Mouse (Mus musculus): ENCODE measurements at regions not wholly inside any gene's neighbourhood (a gene's known extent, or its start where the extent isn't known, plus 50 kb on each side); places are given as distances from the start of the nearest gene placed in this dataset.

GRCm38 (mm10) chr13:28687838-28688237 lies 265.7 kb downstream of the Sox4 start:
- TF ChIP-seq POLR2AphosphoS2 (IDR thresholded peaks at IDR 0.05; ENCODE audit: low read depth, low read length) (no peak), POLR2A (IDR thresholded peaks at IDR 0.05; ENCODE audit: low read depth, low read length) (no peak), MXI1 (IDR thresholded peaks at IDR 0.05; ENCODE audit: low read depth, low read length) (no peak), USF1 (IDR thresholded peaks at IDR 0.05; ENCODE audit: low read depth, low read length) (no peak), HCFC1 (IDR thresholded peaks at IDR 0.05; ENCODE audit: low read depth, low read length) (no peak), RAD21 (IDR thresholded peaks at IDR 0.05; ENCODE audit: low read depth, low read length) (no peak)

Measured in CH12.LX (cell line).